Mouse (Mus musculus) c-Kit-positive CD71-positive TER-119-positive erythroid progenitor cells, embryonic 14.5 days (primary cell): Measurements from ENCODE around the gene Nfe2l3.

Source experiments
- DNase-seq: peaks from one replicate; pipeline ENCODE4 v3.0.0-alpha.2; 2013; ENCODE audit warnings: low spot score

The Nfe2l3 gene

GRCm38 (mm10) chr6:51485646-51486045 is 53.2 kb downstream of the Nfe2l3 start:
- DNase-seq = no peak

- no peak for DNase-seq
These were observed 53.7 kb downstream of the Nfe2l3 start for GRCm38 (mm10) chr6:51486076-51486710.

- DNase-seq = no peak
These were observed 54.3 kb downstream of the Nfe2l3 start for GRCm38 (mm10) chr6:51486731-51487130.

DNA sequence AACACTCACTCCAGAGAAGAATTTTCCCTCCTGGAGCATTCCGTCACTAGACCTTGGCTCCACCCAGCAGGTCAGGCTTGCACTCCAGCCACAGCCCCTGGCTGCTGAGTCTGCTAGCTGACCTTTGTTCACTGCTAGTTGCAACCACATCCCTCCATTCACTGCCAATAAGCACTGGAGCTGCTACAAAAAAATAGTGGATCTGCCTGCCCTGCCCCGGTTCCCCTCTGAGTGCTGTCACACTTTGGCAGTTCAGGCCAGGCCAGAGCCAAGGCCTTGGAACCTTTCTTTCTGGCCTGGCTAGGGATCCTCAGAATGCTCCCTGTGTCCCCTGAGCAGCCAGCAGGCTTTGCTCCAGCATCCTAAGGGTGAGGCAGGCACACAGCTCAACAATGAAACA is 57.3 kb downstream of the Nfe2l3 start:
- DNase-seq = no peak

DNA sequence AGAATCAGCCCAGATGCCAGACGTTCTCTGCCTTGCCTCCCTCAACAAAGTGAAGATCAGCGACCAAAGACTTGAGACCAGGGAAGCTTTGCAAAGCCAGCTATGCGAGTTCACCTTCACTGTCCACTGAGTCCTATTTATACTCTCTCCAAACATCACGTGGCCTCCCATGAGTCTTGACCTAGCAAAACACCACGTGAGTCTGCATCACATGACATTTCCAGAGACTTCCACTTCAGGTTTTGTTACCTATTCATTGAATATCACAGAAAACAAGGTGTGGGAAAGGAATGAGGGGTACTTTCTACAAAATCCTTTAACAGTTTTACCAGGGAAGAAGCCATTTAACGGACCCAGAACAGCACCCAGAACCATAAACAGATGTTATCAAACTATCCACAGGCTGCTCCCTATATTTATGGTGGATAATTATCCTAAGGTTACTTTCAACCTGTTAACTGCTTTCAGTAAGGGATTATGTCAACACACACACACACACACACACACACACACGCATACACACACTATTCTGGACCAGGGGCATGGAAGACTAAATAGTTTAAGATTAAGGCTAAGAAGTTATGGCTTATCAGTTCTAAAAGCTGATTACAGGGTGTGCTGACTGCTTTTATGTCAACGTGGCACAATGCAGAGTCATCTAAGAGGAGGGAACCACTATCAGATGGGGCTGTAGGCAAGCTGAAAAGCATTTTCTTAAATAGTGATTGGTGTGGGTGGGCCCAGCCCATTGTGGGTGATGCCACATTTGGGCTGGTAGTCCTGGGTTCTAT is 65.0 kb downstream of the Nfe2l3 start:
- DNase-seq = no peak

DNA sequence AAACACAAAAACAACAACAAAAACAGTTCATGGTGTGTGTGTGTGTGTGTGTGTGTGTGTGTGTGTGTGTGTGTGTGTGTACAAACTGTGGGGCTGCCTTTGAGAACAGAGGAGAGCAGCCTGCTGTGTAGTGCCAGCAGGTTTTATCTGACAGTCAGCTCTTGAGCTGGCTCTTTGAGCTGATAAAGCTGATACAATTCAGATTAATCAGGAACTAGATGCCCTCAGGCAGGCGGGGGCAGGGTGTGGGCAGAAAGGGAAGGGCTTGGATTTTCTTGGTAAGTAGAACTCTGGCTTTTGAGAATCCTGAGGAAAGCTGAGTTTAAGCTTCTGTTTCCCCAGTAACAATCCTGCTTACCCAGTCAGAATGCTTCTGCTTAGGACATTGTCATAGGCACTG is 73.2 kb downstream of the Nfe2l3 start:
- no peak for DNase-seq

DNA sequence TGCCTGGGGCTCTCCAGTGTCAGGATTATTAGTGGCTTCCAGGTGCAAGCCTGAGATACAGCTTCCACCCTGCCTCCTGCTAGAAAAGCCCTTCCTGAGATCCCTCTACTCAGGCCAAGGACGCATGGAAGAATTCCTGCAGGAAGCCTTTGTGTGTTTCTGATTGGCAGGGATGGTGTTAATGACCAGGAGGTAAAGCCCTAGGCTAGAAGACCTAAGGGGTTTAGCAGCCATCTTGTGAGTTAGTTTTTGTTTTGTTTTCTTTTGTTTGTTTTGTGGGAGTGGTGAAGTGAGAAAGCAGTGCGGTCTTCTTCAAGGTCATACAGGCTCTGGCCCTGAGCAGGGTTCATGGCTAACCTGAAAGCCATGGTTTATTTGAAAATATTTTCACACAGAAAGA is 75.1 kb downstream of the Nfe2l3 start:
- no peak for DNase-seq
